Mouse (Mus musculus) kidney, postnatal 0 days (tissue): ENCODE data around the gene Phf12. TPM values are rescaled to one million over a fixed set of nuclear protein-coding genes. Genes with fewer than 3 reads are reported as not detected.

Experiments used
- ATAC-seq: fragments of 200-750 bp; cut with Nextera tagmentation; replicated peaks from 2 replicates; pipeline ENCODE4 v1.8.0; 2017; ENCODE audit warnings: low read depth, moderate number of reproducible peaks, moderate TSS enrichment, moderate library complexity; ENCODE audit not compliant: low FRiP score
- DNase-seq: peaks from one replicate; pipeline ENCODE4 v3.0.0-alpha.2; 2016; ENCODE audit warnings: low spot score
- H3K27ac ChIP-seq: fragments of 300-500 bp; sonication (generic); 2 replicates; pipeline ENCODE4 v1.5.1; 2014; ENCODE audit warnings: mild to moderate bottlenecking
- H3K27me3 ChIP-seq: fragments of 300-500 bp; sonication (generic); 2 replicates; pipeline ENCODE4 v1.6.1; 2014; ENCODE audit warnings: low read length, mixed read lengths; ENCODE audit not compliant: insufficient read depth
- H3K36me3 ChIP-seq: fragments of 300-500 bp; sonication (generic); 2 replicates; pipeline ENCODE4 v1.6.1; 2014; ENCODE audit warnings: low read length, mixed read lengths; ENCODE audit not compliant: insufficient read depth
- H3K4me1 ChIP-seq: fragments of 300-500 bp; sonication (generic); replicated peaks from 2 replicates; pipeline ENCODE4 v1.6.1; 2014; ENCODE audit warnings: antibody characterized with exemption, low read length, mixed read lengths; ENCODE audit not compliant: insufficient read depth
- H3K4me2 ChIP-seq: fragments of 300-500 bp; sonication (generic); 2 replicates; pipeline ENCODE4 v1.6.1; 2014; ENCODE audit warnings: mild to moderate bottlenecking, low read length, moderate library complexity, mixed read lengths
- H3K4me3 ChIP-seq: fragments of 300-500 bp; sonication (generic); replicated peaks from 2 replicates; pipeline ENCODE4 v1.5.1; 2014; ENCODE audit warnings: low read depth, low read length
- H3K9ac ChIP-seq: fragments of 300-500 bp; sonication (generic); 2 replicates; pipeline ENCODE4 v1.6.1; 2014; ENCODE audit warnings: low read depth, low read length
- H3K9me3 ChIP-seq: fragments of 300-500 bp; sonication (generic); replicated peaks from 2 replicates; pipeline ENCODE4 v1.6.1; 2016; ENCODE audit warnings: low read length, inconsistent platforms, mixed read lengths
- CTCF ChIP-seq: IDR thresholded peaks from 2 replicates; pipeline ENCODE4 v1.5.1; 2016; ENCODE audit warnings: antibody characterized with exemption, low read depth, mild to moderate bottlenecking, moderate library complexity
- WGBS: fragments of 180-500 bp; shearing (Covaris S2); extraction: QIAGEN DNeasy Blood & Tissue Kit; methylation state at CpG from one replicate; pipeline ENCODE4 v1.1.7; 2014; 5-methylcytosine and 5-hydroxymethylcytosine counted together
- polyA plus RNA-seq: library from polyadenylated mRNA; unstranded; fragments of >200 nt; fragmentation: Nextera tagmentation; extraction: Ambion mirVana; gene quantifications from 2 replicates; pipeline ENCODE4 v1.2.1, GENCODE M21; 2015

Gene Phf12
- polyA plus RNA-seq, 1 experiment from 2014 or later, result 11.1 TPM

DNA sequence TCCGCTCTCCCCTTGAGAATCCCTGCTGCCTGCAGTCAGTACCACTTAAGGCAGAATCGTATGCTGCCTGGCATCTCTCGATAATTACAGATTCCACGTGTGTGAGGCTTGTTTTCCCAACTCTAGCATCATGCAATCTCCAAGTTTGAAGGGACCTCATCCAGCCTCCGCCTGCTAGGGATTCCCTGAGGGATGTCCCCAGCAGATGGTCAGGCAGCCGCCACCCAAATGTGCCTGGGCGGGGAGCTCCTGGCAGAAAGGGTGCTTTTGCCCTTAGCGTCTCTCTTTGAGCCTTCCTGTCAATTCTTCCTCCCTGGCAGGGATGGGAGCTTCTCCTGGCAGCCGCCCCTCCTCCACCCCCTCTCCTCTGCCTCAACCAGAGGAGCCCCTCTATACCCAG lies 22.4 kb upstream of the Phf12 start:
- 51% methylated on average over 9 of the region's 9 CpGs for WGBS

DNA sequence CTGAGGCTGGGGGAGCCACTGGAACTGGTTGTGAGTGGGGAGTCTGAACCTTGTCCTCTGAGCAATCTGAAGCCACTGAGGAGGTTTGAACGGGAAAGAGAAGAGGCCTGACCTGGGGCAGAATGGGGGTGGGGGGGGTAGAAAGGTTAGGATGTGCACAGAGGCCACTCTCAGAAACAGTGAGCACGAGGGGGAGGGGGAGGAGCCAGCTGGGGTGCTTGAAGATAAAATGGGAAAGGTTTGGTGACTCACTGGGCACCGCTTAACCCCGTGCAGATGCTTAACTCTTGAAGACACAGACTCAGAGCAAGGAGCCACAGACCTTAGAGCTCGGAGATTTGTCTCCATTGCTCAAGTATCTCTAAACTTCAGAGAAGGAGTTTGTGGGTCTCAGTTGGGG lies 21.7 kb upstream of the Phf12 start:
- H3K27ac ChIP-seq, result no peak overlapping the region
- ATAC-seq (no peak), DNase-seq (no peak)
- no peaks in the 10 kb centered on the region for H3K9me3 ChIP-seq
- H3K4me2 ChIP-seq, result no peak overlapping the region
- no peak overlapping the region for H3K9ac ChIP-seq
- H3K27me3 ChIP-seq, result 0 out of 2 replicates have a peak, but pooled peaks cover 3% of the 10 kb centered on the region
- 29% methylated on average over 5 of the region's 5 CpGs for WGBS
- no peak overlapping the region for H3K4me3 ChIP-seq
- no peaks in the 10 kb centered on the region for H3K36me3 ChIP-seq
- TF ChIP-seq CTCF, result no peak
- no peaks in the 10 kb centered on the region for H3K4me1 ChIP-seq

More for the DNA sequence above, 22.4 kb upstream of the Phf12 start:
- Histone ChIP-seq H3K4me1 (no peaks in the 10 kb centered on the region), H3K4me3 (no peak overlapping the region), H3K9me3 (no peaks in the 10 kb centered on the region), H3K27ac (no peak overlapping the region), H3K4me2 (no peak overlapping the region), H3K27me3 (0 out of 2 replicates have a peak, but pooled peaks cover 3% of the 10 kb centered on the region), H3K36me3 (no peaks in the 10 kb centered on the region), H3K9ac (no peak overlapping the region)
- ATAC-seq, result no peak
- no peak for DNase-seq
- no peak for TF ChIP-seq CTCF

DNA sequence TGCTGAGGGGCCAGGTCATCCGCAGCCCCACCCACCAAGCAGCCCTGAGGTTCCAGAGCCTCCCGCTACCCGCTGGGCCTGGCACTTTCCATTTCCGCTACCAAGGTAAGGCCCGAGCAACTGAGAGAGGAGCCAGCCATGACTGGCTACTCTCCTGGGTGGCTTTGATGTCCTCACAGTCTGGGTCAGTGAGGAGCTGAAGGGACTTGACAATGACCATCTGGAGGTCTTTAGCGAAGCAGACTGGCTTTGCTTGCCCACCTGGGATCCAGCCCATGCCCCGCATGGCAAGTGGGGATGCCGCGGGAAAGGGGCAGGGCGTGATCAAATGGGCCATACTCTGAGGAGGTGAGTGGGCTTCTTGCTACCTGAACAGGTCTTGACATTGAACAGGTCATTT lies 19.6 kb upstream of the Phf12 start:
- Histone ChIP-seq H3K9me3 (no peaks in the 10 kb centered on the region), H3K27ac (no peak overlapping the region), H3K9ac (no peak overlapping the region), H3K4me2 (no peak overlapping the region), H3K36me3 (no peaks in the 10 kb centered on the region), H3K4me3 (no peak overlapping the region), H3K4me1 (no peaks in the 10 kb centered on the region), H3K27me3 (0 out of 2 replicates have a peak, but pooled peaks cover 3% of the 10 kb centered on the region)
- no peak for TF ChIP-seq CTCF
- WGBS, result 90% methylated on average over 10 of the region's 10 CpGs
- no peak for DNase-seq
- no peak for ATAC-seq

GRCm38 (mm10) chr11:77964415-77965095 lies 18.0 kb upstream of the Phf12 start:
- Histone ChIP-seq H3K4me3 (no peak overlapping the region), H3K27ac (no peak overlapping the region), H3K9me3 (no peaks in the 10 kb centered on the region), H3K36me3 (no peaks in the 10 kb centered on the region), H3K9ac (no peak overlapping the region), H3K27me3 (0 out of 2 replicates have a peak, but pooled peaks cover 3% of the 10 kb centered on the region), H3K4me1 (no peaks in the 10 kb centered on the region), H3K4me2 (no peak overlapping the region)
- no peak for TF ChIP-seq CTCF
- ATAC-seq (no peak), DNase-seq (no peak)
- WGBS, result 31% methylated on average over 19 of the region's 19 CpGs

DNA sequence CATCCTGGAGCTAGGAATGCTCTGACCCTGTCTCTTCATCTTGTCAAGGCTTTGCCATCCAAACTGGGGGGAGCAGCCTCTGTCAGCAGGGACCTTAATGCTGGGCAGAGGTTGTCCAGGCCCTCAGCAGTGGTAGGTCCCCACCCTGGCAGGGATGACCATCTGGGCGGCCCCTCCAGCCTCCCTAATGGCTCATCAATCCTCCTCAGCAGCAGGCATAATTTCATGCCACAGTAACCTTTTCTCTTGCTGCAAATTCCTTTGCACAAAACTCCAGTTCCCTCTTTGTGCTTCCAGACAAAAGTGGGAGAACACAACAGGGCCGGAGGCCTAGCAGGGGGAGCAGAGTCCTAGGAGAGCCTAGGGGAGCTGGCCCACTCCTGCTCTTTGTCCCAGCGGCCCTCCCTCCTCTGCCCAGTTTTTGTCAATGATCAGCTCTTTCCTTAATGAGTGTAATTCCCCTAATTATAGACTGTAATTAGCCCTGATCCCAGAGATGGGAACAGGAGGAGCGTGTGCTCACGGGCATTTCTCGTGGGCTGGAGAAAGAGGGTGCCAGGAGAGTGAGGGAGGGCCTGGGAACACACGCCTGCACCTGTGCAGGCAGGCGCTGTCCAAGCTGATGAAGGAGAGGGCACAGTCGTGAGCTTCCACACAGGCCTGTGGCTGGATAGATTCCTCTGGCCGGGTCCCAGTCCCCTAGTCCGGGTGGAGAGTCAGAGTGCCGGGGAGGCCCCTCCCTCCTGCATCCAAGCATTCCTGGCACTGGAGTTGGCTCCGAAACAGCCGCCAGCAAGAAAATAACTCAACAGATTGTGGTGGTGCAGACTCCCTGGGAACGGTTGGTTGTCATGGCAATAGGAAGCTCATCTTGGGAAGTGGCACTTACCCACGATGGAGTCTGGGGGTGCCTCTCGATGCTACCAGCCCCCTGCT lies 17.2 kb upstream of the Phf12 start:
- Histone ChIP-seq H3K27ac (no peak overlapping the region), H3K9me3 (no peaks in the 10 kb centered on the region), H3K4me3 (no peak overlapping the region), H3K4me1 (no peaks in the 10 kb centered on the region), H3K4me2 (no peak overlapping the region), H3K9ac (no peak overlapping the region), H3K36me3 (no peaks in the 10 kb centered on the region), H3K27me3 (no peaks in the 10 kb centered on the region)
- DNase-seq (no peak), ATAC-seq (no peak)
- WGBS, result 20% methylated on average over 17 of the region's 17 CpGs
- no peak for TF ChIP-seq CTCF

- Histone ChIP-seq H3K4me3 (no peak overlapping the region), H3K4me1 (no peaks in the 10 kb centered on the region), H3K9me3 (no peaks in the 10 kb centered on the region), H3K36me3 (no peaks in the 10 kb centered on the region), H3K27ac (no peak overlapping the region), H3K4me2 (no peak overlapping the region), H3K9ac (no peak overlapping the region), H3K27me3 (no peaks in the 10 kb centered on the region)
- ATAC-seq (no peak), DNase-seq (no peak)
- no peak for TF ChIP-seq CTCF
- WGBS, result 45% methylated on average over 5 of the region's 5 CpGs
Observed at GRCm38 (mm10) chr11:77966037-77966391, 16.5 kb upstream of the Phf12 start.
